Mouse (Mus musculus): ENCODE data around the gene Abcb1b. TPM values are rescaled to one million over a fixed set of nuclear protein-coding genes. Genes with fewer than 3 reads are reported as not detected.

Abcb1b gene
- polyA plus RNA-seq, 1 experiment from 2014 or later, result 1.6 TPM

- Histone ChIP-seq H3K4me2 (ENCODE audit: low read length) (no peak overlapping the region), H3K4me1 (replicated peaks; ENCODE audit: control insufficient read depth, insufficient read depth, low read length) (no peaks in the 10 kb centered on the region), H3K36me3 (ENCODE audit: control insufficient read depth, insufficient read depth, low read length) (no peaks in the 10 kb centered on the region), H3K27me3 (replicated peaks; ENCODE audit: control insufficient read depth, insufficient read depth, low read length) (no peaks in the 10 kb centered on the region), H3K9ac (ENCODE audit: low read length) (no peak overlapping the region), H3K27ac (ENCODE audit: low read depth) (no peak overlapping the region), H3K9me3 (ENCODE audit: control insufficient read depth, low read length) (no peaks in the 10 kb centered on the region), H3K4me3 (ENCODE audit: low read depth, low read length) (no peak overlapping the region)
- no peak for DNase-seq (ENCODE audit: low spot score)
- WGBS, result 82% methylated on average over 2 of the region's 2 CpGs
- no peak for ATAC-seq (replicated peaks; ENCODE audit: low FRiP score, low TSS enrichment, low read depth)
Observed at GRCm38 (mm10) chr5:8877086-8877485, 79.1 kb downstream of the Abcb1b start.

GRCm38 (mm10) chr5:8877800-8878199, 79.9 kb downstream of the Abcb1b start:
- H3K36me3 ChIP-seq (ENCODE audit: control insufficient read depth, insufficient read depth, low read length), result no peaks in the 10 kb centered on the region
- DNase-seq (ENCODE audit: low spot score) (no peak), ATAC-seq (replicated peaks; ENCODE audit: low FRiP score, low TSS enrichment, low read depth) (no peak)
- no peak overlapping the region for H3K4me2 ChIP-seq (ENCODE audit: low read length)
- H3K27ac ChIP-seq (ENCODE audit: low read depth), result no peak overlapping the region
- H3K9ac ChIP-seq (ENCODE audit: low read length), result no peak overlapping the region
- H3K27me3 ChIP-seq (replicated peaks; ENCODE audit: control insufficient read depth, insufficient read depth, low read length), result no peaks in the 10 kb centered on the region
- no peaks in the 10 kb centered on the region for H3K9me3 ChIP-seq (ENCODE audit: control insufficient read depth, low read length)
- 71% methylated on average over 5 of the region's 5 CpGs for WGBS
- H3K4me1 ChIP-seq (replicated peaks; ENCODE audit: control insufficient read depth, insufficient read depth, low read length), result no peaks in the 10 kb centered on the region
- no peak overlapping the region for H3K4me3 ChIP-seq (ENCODE audit: low read depth, low read length)

- no peak overlapping the region for H3K4me2 ChIP-seq (ENCODE audit: low read length)
- no peak overlapping the region for H3K4me3 ChIP-seq (ENCODE audit: low read depth, low read length)
- no peak overlapping the region for H3K27ac ChIP-seq (ENCODE audit: low read depth)
- ATAC-seq (replicated peaks; ENCODE audit: low FRiP score, low TSS enrichment, low read depth), result no peak
- DNase-seq (ENCODE audit: low spot score), result no peak
- WGBS, result 80% methylated on average over 2 of the region's 2 CpGs
- H3K27me3 ChIP-seq (replicated peaks; ENCODE audit: control insufficient read depth, insufficient read depth, low read length), result no peaks in the 10 kb centered on the region
- no peaks in the 10 kb centered on the region for H3K4me1 ChIP-seq (replicated peaks; ENCODE audit: control insufficient read depth, insufficient read depth, low read length)
- no peaks in the 10 kb centered on the region for H3K9me3 ChIP-seq (ENCODE audit: control insufficient read depth, low read length)
- H3K36me3 ChIP-seq (ENCODE audit: control insufficient read depth, insufficient read depth, low read length), result no peaks in the 10 kb centered on the region
- no peak overlapping the region for H3K9ac ChIP-seq (ENCODE audit: low read length)
Observed at GRCm38 (mm10) chr5:8885837-8886236, 87.9 kb downstream of the Abcb1b start.

GRCm38 (mm10) chr5:8893300-8894103, 95.6 kb downstream of the Abcb1b start, which contains the start of gene Abcb4:
TSS of gene Abcb4 (plus strand) at chr5:8893717.
- no peaks in the 10 kb centered on the region for H3K9me3 ChIP-seq (ENCODE audit: control insufficient read depth, low read length)
- H3K4me1 ChIP-seq (replicated peaks; ENCODE audit: control insufficient read depth, insufficient read depth, low read length), result no peaks in the 10 kb centered on the region
- peak within 1 kb of the TSS; percentile 48 for H3K4me3 ChIP-seq (ENCODE audit: low read depth, low read length)
- peak within 1 kb of the TSS; percentile 38 for H3K9ac ChIP-seq (ENCODE audit: low read length)
- H3K27ac ChIP-seq (ENCODE audit: low read depth), result no peak within 1 kb of the TSS
- 0 out of 2 replicates have a peak, but pooled peaks cover 12% of the 10 kb centered on the region for H3K27me3 ChIP-seq (replicated peaks; ENCODE audit: control insufficient read depth, insufficient read depth, low read length)
- DNase-seq (ENCODE audit: low spot score) (peak; percentile 75), ATAC-seq (replicated peaks; ENCODE audit: low FRiP score, low TSS enrichment, low read depth) (peak; percentile 83)
- H3K36me3 ChIP-seq (ENCODE audit: control insufficient read depth, insufficient read depth, low read length), result no peaks in the 10 kb centered on the region
- H3K4me2 ChIP-seq (ENCODE audit: low read length), result peak within 1 kb of the TSS; percentile 84
- under 1% methylated on average over 65 of the region's 65 CpGs for WGBS

- H3K9ac ChIP-seq (ENCODE audit: low read length), result peak overlapping the region; percentile 38; the same call in 1 of the 2 replicates
- no peak for DNase-seq (ENCODE audit: low spot score)
Observed at GRCm38 (mm10) chr5:8894104-8894425, 96.1 kb downstream of the Abcb1b start.

GRCm38 (mm10) chr5:8894641-8895490, 96.9 kb downstream of the Abcb1b start:
- Histone ChIP-seq H3K4me3 (ENCODE audit: low read depth, low read length) (no peak overlapping the region), H3K9me3 (ENCODE audit: control insufficient read depth, low read length) (no peaks in the 10 kb centered on the region), H3K9ac (ENCODE audit: low read length) (no peak overlapping the region), H3K4me1 (replicated peaks; ENCODE audit: control insufficient read depth, insufficient read depth, low read length) (no peaks in the 10 kb centered on the region), H3K36me3 (ENCODE audit: control insufficient read depth, insufficient read depth, low read length) (no peaks in the 10 kb centered on the region), H3K27me3 (replicated peaks; ENCODE audit: control insufficient read depth, insufficient read depth, low read length) (0 out of 2 replicates have a peak, but pooled peaks cover 12% of the 10 kb centered on the region), H3K27ac (ENCODE audit: low read depth) (no peak overlapping the region), H3K4me2 (ENCODE audit: low read length) (no peak overlapping the region)
- 72% methylated on average over 15 of the region's 15 CpGs for WGBS
- DNase-seq (ENCODE audit: low spot score), result no peak
- no peak for ATAC-seq (replicated peaks; ENCODE audit: low FRiP score, low TSS enrichment, low read depth)

More at GRCm38 (mm10) chr5:8894104-8894425, 96.1 kb downstream of the Abcb1b start:
- Histone ChIP-seq H3K4me3 (ENCODE audit: low read depth, low read length) (peak overlapping the region; percentile 48), H3K4me1 (replicated peaks; ENCODE audit: control insufficient read depth, insufficient read depth, low read length) (no peaks in the 10 kb centered on the region), H3K9me3 (ENCODE audit: control insufficient read depth, low read length) (no peaks in the 10 kb centered on the region), H3K4me2 (ENCODE audit: low read length) (peak overlapping the region; percentile 84), H3K27ac (ENCODE audit: low read depth) (no peak overlapping the region), H3K36me3 (ENCODE audit: control insufficient read depth, insufficient read depth, low read length) (no peaks in the 10 kb centered on the region), H3K27me3 (replicated peaks; ENCODE audit: control insufficient read depth, insufficient read depth, low read length) (0 out of 2 replicates have a peak, but pooled peaks cover 12% of the 10 kb centered on the region)
- WGBS, result 8% methylated on average over 15 of the region's 15 CpGs
- ATAC-seq (replicated peaks; ENCODE audit: low FRiP score, low TSS enrichment, low read depth), result no peak

- no peak for DNase-seq (ENCODE audit: low spot score)
- Histone ChIP-seq H3K4me2 (ENCODE audit: low read length) (no peak overlapping the region), H3K4me1 (replicated peaks; ENCODE audit: control insufficient read depth, insufficient read depth, low read length) (no peaks in the 10 kb centered on the region), H3K9ac (ENCODE audit: low read length) (no peak overlapping the region), H3K27ac (ENCODE audit: low read depth) (no peak overlapping the region), H3K36me3 (ENCODE audit: control insufficient read depth, insufficient read depth, low read length) (no peaks in the 10 kb centered on the region), H3K4me3 (ENCODE audit: low read depth, low read length) (no peak overlapping the region), H3K27me3 (replicated peaks; ENCODE audit: control insufficient read depth, insufficient read depth, low read length) (0 out of 2 replicates have a peak, but pooled peaks cover 12% of the 10 kb centered on the region), H3K9me3 (ENCODE audit: control insufficient read depth, low read length) (no peaks in the 10 kb centered on the region)
- ATAC-seq (replicated peaks; ENCODE audit: low FRiP score, low TSS enrichment, low read depth), result no peak
- WGBS, result 71% methylated on average over 1 of the region's 1 CpGs
Observed at GRCm38 (mm10) chr5:8896198-8896597, 98.3 kb downstream of the Abcb1b start.

- Histone ChIP-seq H3K27ac (ENCODE audit: low read depth) (no peak overlapping the region), H3K4me3 (ENCODE audit: low read depth, low read length) (no peak overlapping the region), H3K4me2 (ENCODE audit: low read length) (no peak overlapping the region), H3K9ac (ENCODE audit: low read length) (no peak overlapping the region), H3K36me3 (ENCODE audit: control insufficient read depth, insufficient read depth, low read length) (no peaks in the 10 kb centered on the region), H3K9me3 (ENCODE audit: control insufficient read depth, low read length) (no peaks in the 10 kb centered on the region), H3K4me1 (replicated peaks; ENCODE audit: control insufficient read depth, insufficient read depth, low read length) (no peaks in the 10 kb centered on the region), H3K27me3 (replicated peaks; ENCODE audit: control insufficient read depth, insufficient read depth, low read length) (0 out of 2 replicates have a peak, but pooled peaks cover 8% of the 10 kb centered on the region)
- DNase-seq (ENCODE audit: low spot score) (no peak), ATAC-seq (replicated peaks; ENCODE audit: low FRiP score, low TSS enrichment, low read depth) (no peak)
- 71% methylated on average over 3 of the region's 3 CpGs for WGBS
Observed at GRCm38 (mm10) chr5:8898246-8898645, 100.3 kb downstream of the Abcb1b start.
